Mouse (Mus musculus): Measurements from ENCODE around the gene Dip2a. TPM values are rescaled to one million over a fixed set of nuclear protein-coding genes. Genes with fewer than 3 reads are reported as not detected.

Dip2a gene
- 1.0 and 1.1 TPM in 2 replicates for polyA plus RNA-seq (2012)

DNA sequence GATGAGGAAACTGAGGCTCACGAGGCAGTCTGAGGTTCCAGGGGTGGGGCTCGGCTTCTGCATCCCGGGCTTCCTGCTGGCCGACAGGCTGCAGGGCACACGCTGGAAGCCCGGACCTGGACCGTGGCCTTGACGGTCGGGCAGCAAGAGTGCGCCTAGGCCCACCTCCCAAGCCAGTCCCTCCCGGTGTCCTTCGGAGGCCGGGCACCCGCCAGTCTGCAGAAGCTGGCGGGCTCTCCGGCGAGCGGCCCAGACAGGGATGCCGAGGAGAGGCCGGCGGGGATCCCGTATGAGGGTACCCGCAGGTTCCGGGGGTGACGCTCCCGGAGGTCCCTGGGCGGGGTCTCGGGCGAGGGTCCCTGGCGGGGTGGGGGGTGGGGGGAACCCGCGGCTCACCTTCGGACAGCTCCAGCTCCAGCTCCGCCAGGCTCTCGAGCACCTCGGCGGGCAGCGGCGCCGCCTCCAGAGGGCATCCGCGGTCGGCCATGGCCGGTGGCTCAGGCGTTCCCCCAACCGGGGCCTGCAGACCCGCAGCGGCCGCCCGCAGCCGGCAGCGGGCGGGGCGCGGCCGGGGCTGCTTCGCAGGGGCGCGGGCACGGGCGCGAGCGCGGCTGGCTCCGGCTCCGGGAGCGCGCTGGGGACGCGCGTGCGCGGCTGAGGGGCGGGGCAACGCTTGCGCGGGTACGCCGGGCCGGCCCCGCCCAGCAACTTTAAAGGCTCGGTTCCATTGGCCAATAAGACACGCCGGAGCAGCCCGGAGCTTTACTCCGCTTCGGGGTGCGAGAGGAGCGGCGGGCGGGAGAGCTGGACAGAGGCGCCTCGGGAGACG, at the start of gene Dip2a:
Gene Dip2a, minus strand, starts transcription at position 581 of the 829 bp plus-strand sequence.
- no peak for TF ChIP-seq GATA1 (IDR thresholded peaks at IDR 0.05; ENCODE audit: low read length)

DNA sequence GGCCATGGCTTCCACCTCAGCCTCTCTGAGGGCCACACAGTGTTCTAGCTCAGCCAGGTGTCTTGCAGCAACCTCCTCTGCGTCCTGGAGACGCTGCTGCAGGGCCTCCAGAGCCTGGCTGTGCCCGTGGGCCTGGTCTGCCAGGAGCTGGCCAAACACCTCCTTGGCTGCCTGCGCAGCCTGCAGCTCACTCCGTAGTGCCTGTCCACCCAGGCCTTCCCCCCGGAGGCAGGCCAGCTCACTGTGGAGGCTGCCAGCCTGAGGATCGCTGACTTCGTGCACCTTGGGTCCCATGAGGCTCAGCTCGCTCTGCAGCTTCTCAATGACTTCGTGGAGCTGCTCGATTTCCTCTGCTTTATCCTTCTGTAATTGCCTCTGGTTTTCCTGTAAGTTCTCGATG, 47.5 kb upstream of the Dip2a start:
- TF ChIP-seq GATA1 (IDR thresholded peaks at IDR 0.05; ENCODE audit: low read length) = no peak

DNA sequence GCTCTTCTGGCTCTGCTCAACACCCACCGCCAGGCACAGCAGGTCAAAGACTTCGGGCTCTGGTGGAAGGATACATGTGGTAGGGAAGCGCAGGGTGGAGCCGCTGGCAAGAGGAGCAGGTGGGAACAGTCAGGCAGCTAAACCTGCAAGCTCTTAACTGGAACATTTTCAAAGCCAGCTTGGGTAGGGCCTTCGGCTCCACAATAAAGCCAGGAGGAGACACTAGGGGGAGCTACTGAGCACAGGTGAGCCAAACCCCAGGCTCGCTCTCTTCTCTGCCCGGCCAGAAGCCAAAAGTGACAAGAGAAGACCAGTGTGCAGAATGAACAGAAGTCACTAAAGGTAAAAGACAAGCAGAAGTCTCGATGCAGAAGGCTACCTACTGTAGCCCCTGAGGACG, 46.7 kb upstream of the Dip2a start:
- TF ChIP-seq GATA1 (IDR thresholded peaks at IDR 0.05; ENCODE audit: low read length) = no peak

DNA sequence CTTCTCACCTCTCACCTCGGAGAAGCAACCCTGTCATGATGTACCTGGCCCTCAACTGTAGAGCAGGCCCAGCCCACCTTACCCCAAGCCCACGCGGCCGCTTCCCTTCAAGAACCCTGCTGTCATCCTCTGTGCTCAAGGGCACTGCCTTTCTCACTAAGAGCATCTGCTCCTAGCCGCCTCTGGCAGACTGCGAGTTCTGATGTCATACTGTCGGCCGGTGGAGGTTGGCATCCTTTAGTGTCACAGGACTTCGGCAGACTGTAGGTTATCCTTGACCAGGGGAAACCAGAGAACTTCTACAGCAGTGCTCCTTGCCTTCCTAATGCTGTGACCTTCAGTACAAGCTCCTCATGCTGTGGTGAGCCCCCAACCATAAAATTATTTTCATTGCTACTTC, 46.1 kb upstream of the Dip2a start:
- no peak for TF ChIP-seq GATA1 (IDR thresholded peaks at IDR 0.05; ENCODE audit: low read length)

DNA sequence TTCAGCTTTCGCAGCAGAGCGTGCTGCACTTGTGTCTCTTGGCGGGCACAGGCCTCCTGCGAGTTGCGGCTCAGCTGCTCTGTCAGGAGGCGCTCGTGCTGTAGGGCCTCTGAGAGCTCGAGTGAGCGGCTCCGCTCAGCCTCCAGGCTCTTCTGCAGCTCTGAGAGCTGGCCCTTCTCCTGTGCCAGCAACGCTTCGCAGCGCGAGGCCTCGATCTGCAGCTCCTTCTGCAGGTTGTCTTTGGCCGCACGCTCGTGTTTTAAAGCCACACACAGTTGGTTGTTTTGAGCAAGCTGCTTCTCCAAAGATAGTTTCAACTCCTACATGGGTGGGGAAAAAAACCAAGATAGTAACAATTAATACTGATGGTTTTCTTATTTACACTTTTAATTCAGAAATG, 29.9 kb upstream of the Dip2a start:
- TF ChIP-seq GATA1 (IDR thresholded peaks at IDR 0.05; ENCODE audit: low read length) = no peak

DNA sequence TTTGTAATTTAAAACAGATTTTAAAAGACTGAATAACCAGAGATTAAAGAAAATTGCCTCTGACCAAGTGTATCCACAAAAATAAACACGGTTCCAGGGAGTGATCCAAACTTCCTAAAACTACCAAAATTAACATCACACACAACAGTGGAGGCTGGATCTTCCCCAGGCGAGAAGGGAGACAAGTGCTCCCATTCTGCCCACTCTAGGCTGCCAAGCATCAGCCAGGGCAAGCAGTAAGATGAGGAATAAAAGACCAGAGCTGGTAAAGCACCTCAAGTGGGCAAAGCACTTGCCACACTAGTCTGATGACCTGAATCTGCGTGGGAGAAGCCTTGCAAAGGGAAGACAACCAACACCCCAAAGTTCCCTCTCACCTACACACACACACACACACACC, 26.6 kb upstream of the Dip2a start:
- TF ChIP-seq GATA1 (IDR thresholded peaks at IDR 0.05; ENCODE audit: low read length) = no peak

DNA sequence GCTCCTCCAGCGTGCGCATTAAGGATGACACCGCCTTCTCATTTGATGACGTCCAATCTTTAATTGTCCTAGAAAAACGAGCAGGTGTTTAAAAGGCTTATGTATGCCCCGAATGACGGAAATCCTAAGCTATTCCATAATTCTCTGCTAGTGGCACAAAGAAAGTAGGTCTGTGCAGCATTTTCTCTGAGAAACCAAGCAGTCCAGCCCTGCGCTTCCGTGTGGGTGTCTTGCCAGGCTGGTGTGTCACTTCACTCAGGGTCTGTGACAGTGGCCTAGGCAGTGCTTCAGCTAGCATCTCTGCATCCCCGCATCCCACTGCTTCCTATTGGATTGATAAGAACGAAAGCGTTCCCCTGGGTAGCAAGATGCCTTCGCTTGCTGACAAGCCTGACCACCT, 23.7 kb upstream of the Dip2a start:
- no peak for TF ChIP-seq GATA1 (IDR thresholded peaks at IDR 0.05; ENCODE audit: low read length)

DNA sequence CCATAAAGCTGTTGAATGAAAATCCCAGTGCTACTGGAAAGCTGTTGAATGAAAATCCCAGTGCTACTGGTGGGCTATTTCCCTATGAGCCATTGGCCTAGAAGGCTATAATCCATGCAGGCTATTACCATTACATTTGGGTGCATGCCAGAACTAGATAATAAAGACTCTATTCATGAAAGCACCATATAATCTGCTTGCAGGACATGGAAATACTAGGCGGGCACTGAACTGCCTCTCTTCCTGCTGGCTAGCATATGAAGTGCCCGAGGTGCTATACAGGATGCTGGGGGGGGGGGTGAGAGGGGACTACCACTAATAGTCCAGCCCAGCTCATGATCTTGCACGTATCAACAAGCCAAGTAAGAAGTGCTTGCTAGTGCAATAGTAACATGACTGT, 18.1 kb upstream of the Dip2a start:
- TF ChIP-seq GATA1 (IDR thresholded peaks at IDR 0.05; ENCODE audit: low read length) = no peak

DNA sequence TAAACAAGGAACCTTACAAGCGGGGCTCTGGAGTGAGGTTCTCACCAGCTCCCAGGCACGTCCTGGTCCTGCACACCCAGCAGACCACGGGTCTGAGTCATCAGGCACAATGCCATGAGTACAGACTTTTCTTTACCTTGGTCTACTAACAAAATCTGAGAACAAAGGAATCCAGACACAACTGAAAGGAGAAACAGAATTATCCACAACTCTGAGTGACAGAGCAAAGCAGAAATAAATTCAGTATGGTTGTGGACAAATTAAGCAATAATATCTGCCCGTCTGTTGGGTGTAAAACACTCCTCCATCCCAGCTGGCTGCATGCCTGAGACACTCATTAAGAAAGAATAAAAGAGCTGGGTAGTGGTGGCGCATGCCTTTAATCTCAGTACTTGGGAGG, 13.4 kb upstream of the Dip2a start:
- TF ChIP-seq GATA1 (IDR thresholded peaks at IDR 0.05; ENCODE audit: low read length) = no peak

DNA sequence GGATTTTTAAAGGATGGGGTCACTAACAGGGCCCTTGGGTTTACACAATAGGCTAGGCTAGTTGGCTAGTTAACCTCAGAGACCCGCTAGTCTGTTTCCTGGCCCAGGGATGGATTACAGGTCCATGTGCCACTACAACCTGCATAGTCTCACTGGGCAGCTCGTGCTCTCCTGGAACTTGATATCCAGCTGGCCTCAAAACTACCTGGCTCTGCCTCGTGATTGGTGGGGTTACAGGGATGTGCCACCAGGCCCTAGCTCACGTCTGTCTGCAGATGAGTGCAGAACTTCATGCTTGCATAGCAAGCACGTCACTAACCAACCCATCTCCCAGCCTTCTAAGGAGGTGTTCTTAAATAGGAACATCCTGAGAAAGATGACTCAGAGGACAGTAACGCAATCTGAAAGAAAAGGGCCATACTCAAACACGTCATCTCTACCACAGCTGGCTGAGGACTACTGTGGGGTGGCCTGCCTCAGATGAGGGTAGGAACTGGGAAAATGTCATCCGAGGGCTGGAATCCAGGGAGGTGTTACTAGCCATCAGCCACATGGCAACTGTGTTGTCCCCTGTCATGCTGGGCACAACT, 12.3 kb upstream of the Dip2a start:
- no peak for TF ChIP-seq GATA1 (IDR thresholded peaks at IDR 0.05; ENCODE audit: low read length)

DNA sequence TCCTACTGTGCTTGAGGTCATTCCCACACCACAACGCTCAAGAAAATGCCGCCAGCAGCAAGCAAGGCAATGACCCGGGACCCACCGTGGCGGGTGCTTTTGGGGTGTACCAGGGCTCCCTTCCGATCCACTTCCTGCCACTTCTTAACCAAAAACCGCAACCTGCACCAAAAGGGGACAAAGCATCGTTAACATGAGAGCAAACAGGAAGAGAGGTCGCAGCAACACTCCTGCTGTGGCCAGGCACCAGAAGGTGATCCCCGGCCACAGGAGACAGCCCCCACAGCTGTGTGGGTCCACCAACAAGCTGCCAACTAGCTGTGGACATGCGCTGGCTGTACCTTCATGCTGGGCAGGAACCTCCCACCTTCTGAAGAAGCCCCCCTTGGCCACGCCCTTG, 9.9 kb upstream of the Dip2a start:
- TF ChIP-seq GATA1 (IDR thresholded peaks at IDR 0.05; ENCODE audit: low read length) = no peak

DNA sequence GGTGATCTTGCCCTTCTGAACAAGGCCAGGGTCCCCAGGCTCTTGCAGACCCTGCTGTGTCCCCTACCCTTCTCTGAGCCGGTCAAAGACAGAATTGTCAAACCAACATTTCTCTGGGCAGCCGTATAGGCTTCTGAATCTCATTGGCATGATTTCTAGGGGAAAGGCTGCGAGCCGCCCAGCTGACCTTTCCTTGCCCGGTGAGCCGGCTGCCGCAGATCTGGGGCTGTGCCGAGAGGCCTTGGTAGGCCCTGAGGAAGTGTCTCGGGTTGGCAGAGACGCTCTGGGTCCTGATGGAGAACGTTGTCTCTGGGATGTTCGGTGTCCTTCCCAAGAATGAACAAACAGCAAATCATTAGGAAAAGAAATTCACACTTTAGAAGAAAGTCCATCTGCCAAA, 8.9 kb upstream of the Dip2a start:
- no peak for TF ChIP-seq GATA1 (IDR thresholded peaks at IDR 0.05; ENCODE audit: low read length)

DNA sequence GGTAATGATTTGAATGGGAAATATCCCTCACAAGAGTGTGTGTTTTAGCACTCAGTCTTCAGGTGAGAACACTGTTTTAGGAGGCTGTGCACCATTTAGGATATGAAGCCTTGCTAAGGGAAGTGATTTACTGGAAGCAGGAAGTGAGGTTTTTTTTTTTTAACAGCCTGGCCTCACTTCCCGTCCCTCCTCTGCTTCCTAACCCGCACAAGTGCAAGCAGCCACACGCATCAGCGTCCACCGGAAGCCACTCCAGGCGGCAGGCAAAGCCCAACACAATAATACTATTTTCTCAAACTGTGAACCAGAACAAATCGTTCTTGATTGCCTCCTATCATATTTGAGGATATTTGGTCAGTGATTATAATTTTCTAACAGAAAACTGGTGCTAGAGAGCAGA, 6.9 kb upstream of the Dip2a start:
- TF ChIP-seq GATA1 (IDR thresholded peaks at IDR 0.05; ENCODE audit: low read length) = no peak

DNA sequence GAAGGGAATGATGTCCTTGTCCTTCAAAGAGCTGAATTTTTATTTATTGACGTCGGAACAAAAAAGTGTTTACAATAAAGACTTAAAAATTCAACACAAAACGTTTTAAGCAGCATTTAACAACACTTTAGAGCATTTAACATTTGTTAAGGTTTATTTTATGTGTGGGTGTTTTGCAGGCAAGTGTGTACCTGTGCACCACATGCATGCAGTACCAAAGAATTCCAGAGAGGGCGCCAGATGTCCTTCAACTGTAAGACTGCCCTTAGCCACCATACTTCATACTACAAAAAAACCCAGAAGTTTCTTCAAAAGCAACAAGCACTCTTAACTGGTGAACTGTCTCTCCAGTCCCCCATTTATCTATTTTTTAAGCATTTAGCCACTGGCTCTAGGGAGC, 1.5 kb upstream of the Dip2a start:
- no peak for TF ChIP-seq GATA1 (IDR thresholded peaks at IDR 0.05; ENCODE audit: low read length)

DNA sequence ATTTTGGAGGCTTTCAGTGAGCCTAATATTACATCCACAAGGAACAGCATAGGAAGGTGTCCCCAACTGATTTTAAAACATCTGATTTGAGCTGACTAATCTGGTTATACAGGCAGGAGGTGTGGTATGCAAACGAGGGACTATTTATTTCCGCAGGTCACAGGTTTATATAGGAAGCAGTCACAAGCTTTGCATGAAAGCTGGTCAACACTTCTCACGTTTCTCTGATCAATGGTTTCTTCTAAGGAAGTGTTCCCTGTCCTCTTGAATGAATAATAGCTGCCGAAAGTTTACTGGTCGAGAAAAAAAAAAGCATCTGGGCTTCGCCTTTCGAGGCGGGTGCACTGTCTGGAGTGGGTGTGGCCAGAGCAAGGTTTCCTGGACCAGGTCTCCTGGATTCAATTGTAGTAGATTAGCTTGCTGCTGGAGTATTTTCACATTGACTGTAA, 976 bp upstream of the Dip2a start:
- TF ChIP-seq GATA1 (IDR thresholded peaks at IDR 0.05; ENCODE audit: low read length) = no peak

DNA sequence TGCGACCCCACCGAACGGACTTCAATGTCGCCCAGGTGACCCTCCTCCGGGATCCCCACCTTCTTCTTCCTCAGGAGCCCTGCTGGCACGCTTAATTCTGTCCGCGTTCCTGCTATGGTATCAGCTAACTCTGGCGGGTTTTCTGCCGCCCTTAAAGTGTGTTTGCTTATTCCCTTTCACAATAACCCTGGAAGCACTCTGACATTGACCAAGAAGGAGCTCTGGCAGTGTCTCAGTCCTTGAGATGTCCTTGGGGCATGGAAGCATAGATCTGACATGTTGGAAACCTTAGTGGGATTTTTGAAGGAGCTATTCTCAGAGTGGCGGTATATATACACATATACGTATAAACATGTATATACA, 430 bp upstream of the Dip2a start:
- TF ChIP-seq GATA1 (IDR thresholded peaks at IDR 0.05; ENCODE audit: low read length) = no peak

DNA sequence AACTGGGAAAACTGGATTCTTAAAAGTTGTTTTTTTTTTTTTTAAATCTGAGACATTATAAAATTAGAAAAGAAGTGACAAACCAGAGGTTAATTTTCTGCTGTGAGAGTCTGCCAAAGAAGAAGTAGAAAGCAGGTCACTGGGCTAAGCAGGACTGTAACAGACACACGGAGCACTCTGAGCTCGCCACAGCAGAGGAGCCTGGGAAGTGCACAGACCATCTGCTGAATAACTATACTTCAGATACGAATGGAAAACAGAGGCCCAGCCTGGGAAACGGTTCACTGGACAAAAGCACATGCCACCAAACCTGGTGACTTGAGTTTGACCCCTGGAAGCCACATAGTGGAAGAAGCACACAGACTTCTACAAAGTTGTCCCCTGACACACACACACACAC, 10.7 kb downstream of the Dip2a start:
- TF ChIP-seq GATA1 (IDR thresholded peaks at IDR 0.05; ENCODE audit: low read length) = no peak
